Mouse (Mus musculus) intestine, embryonic 16.5 days (tissue): ENCODE data around the gene Arhgap18. TPM values are rescaled to one million over a fixed set of nuclear protein-coding genes. Genes with fewer than 3 reads are reported as not detected.

Source experiments
- ATAC-seq: fragments of 200-750 bp; cut with Nextera tagmentation; 2 replicates; pipeline ENCODE4 v1.8.0; 2017; ENCODE audit warnings: moderate TSS enrichment, moderate library complexity
- H3K27ac ChIP-seq: fragments of 300-500 bp; sonication (generic); 2 replicates; pipeline ENCODE4 v1.5.1; 2014; ENCODE audit warnings: mild to moderate bottlenecking, low read length
- H3K27me3 ChIP-seq: fragments of 300-500 bp; sonication (generic); replicated peaks from 2 replicates; pipeline ENCODE4 v1.6.1; 2014; ENCODE audit warnings: low read length, control low read depth, mixed read lengths; ENCODE audit not compliant: control insufficient read depth, insufficient read depth
- H3K36me3 ChIP-seq: fragments of 300-500 bp; sonication (generic); 2 replicates; pipeline ENCODE4 v1.6.1; 2014; ENCODE audit warnings: low read length, control low read depth; ENCODE audit not compliant: control insufficient read depth, insufficient read depth
- H3K4me1 ChIP-seq: fragments of 300-500 bp; sonication (generic); 2 replicates; pipeline ENCODE4 v1.6.1; 2014; ENCODE audit warnings: low read length, control low read depth, mixed read lengths; ENCODE audit not compliant: control insufficient read depth, insufficient read depth
- H3K4me2 ChIP-seq: fragments of 300-500 bp; sonication (generic); 2 replicates; pipeline ENCODE4 v1.6.1; 2014; ENCODE audit warnings: low read depth, low read length, control low read depth
- H3K4me3 ChIP-seq: fragments of 300-500 bp; sonication (generic); 2 replicates; pipeline ENCODE4 v1.5.1; 2014; ENCODE audit warnings: mild to moderate bottlenecking, low read length
- H3K9ac ChIP-seq: fragments of 300-500 bp; sonication (generic); 2 replicates; pipeline ENCODE4 v1.6.1; 2014; ENCODE audit warnings: low read depth, low read length
- H3K9me3 ChIP-seq: fragments of 300-500 bp; sonication (generic); 2 replicates; pipeline ENCODE4 v1.6.1; 2016; ENCODE audit warnings: low read length, control low read depth; ENCODE audit not compliant: control insufficient read depth
- WGBS: fragments of 180-500 bp; shearing (Covaris S2); extraction: QIAGEN DNeasy Blood & Tissue Kit; methylation state at CpG from one replicate; pipeline ENCODE4 v1.1.7; 2014; 5-methylcytosine and 5-hydroxymethylcytosine counted together
- polyA plus RNA-seq: library from polyadenylated mRNA; unstranded; fragments of >200 nt; fragmentation: Nextera tagmentation; extraction: Ambion mirVana; gene quantifications from 2 replicates; pipeline ENCODE4 v1.2.1, GENCODE M21; 2015

Arhgap18 gene
- polyA plus RNA-seq, 1 experiment from 2014 or later, result 48.9 TPM

DNA sequence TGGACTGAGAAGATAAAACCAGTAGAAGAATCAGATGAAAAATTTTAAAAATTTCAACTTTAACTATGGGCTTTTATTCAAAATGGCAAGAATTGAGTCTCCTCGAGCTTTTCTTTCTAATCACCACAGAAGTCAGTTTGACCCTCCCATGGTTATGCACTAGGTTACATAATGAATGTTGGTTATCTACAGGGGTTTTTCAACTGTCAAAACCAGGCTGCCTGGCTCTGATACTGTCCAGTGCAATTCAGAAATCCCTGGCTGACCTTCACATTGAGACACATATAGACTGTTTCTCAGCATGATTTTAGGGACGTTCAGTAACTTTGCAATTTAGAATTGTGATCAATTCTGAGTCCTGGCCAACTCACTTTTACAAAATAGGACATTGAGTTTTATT lies 195.1 kb downstream of the Arhgap18 start:
- H3K4me2 ChIP-seq, result no peak overlapping the region
- WGBS, result 67% methylated on average over 2 of the region's 2 CpGs
- no peak for ATAC-seq
- H3K36me3 ChIP-seq, result no peaks in the 10 kb centered on the region
- no peaks in the 10 kb centered on the region for H3K4me1 ChIP-seq
- H3K27ac ChIP-seq, result no peak overlapping the region
- H3K27me3 ChIP-seq, result no peaks in the 10 kb centered on the region
- no peaks in the 10 kb centered on the region for H3K9me3 ChIP-seq
- no peak overlapping the region for H3K4me3 ChIP-seq
- H3K9ac ChIP-seq, result no peak overlapping the region

DNA sequence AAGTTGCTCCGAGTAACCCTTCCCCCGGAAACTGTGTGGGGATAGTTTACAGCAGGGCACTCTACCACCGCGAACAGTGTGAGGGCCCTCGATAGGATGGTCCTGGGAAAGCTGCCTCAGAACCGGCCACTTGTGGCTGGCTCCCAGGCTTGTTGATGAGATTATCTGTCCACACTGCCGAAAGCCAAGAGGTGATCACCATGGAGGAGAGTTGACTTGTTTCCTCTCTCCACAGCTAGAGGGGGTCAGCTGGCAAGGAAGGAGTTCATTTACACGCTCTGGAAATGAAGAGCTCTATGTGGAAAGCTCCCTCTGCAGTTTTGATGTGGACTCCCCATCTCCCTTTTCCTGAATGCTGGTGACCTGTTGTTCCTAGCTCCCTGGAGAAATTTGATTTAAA lies 196.4 kb downstream of the Arhgap18 start:
- H3K36me3 ChIP-seq, result no peaks in the 10 kb centered on the region
- H3K27ac ChIP-seq, result no peak overlapping the region
- H3K4me1 ChIP-seq, result no peaks in the 10 kb centered on the region
- H3K27me3 ChIP-seq, result no peaks in the 10 kb centered on the region
- no peaks in the 10 kb centered on the region for H3K9me3 ChIP-seq
- no peak overlapping the region for H3K4me3 ChIP-seq
- H3K4me2 ChIP-seq, result no peak overlapping the region
- ATAC-seq, result no peak
- WGBS, result 73% methylated on average over 8 of the region's 8 CpGs
- H3K9ac ChIP-seq, result no peak overlapping the region

DNA sequence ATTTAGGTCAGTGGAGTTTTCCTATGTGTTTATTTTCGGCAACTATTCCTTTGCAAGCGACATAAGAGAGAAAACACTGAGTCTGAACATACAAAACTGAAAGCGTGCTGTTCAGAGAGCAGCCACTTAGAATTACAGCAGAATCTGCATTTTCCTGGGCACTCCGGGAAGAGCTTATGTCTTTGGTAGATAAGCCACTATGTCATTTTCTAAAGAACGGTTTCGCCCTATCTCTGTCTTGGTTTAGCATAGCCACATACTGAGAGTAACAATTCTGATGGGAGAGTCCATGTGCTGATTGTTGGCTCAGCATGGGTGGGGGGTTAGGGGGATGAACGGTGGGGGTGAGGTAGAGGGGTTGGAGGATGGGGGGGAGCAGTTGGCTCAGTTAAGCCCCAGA lies 197.2 kb downstream of the Arhgap18 start:
- WGBS, result 78% methylated on average over 7 of the region's 7 CpGs
- H3K4me2 ChIP-seq, result no peak overlapping the region

GRCm38 (mm10) chr10:26958513-26958912 lies 205.3 kb downstream of the Arhgap18 start:
- Histone ChIP-seq H3K27me3 (no peaks in the 10 kb centered on the region), H3K27ac (no peak overlapping the region), H3K4me1 (no peaks in the 10 kb centered on the region), H3K9me3 (no peaks in the 10 kb centered on the region), H3K9ac (no peak overlapping the region), H3K36me3 (no peaks in the 10 kb centered on the region), H3K4me2 (no peak overlapping the region), H3K4me3 (no peak overlapping the region)
- 81% methylated on average over 3 of the region's 3 CpGs for WGBS
- no peak for ATAC-seq

More for the DNA sequence above, 197.2 kb downstream of the Arhgap18 start:
- Histone ChIP-seq H3K27me3 (no peaks in the 10 kb centered on the region), H3K27ac (no peak overlapping the region), H3K9me3 (no peaks in the 10 kb centered on the region), H3K36me3 (no peaks in the 10 kb centered on the region), H3K4me3 (no peak overlapping the region), H3K4me1 (no peaks in the 10 kb centered on the region), H3K9ac (no peak overlapping the region)
- ATAC-seq, result no peak
